Mouse (Mus musculus): ENCODE data around the gene Chek2. TPM values are rescaled to one million over a fixed set of nuclear protein-coding genes. Genes with fewer than 3 reads are reported as not detected.

Chek2 gene
- 7.0 and 10.8 TPM in 2 replicates for polyA plus RNA-seq (2012; rRNA removed)

DNA sequence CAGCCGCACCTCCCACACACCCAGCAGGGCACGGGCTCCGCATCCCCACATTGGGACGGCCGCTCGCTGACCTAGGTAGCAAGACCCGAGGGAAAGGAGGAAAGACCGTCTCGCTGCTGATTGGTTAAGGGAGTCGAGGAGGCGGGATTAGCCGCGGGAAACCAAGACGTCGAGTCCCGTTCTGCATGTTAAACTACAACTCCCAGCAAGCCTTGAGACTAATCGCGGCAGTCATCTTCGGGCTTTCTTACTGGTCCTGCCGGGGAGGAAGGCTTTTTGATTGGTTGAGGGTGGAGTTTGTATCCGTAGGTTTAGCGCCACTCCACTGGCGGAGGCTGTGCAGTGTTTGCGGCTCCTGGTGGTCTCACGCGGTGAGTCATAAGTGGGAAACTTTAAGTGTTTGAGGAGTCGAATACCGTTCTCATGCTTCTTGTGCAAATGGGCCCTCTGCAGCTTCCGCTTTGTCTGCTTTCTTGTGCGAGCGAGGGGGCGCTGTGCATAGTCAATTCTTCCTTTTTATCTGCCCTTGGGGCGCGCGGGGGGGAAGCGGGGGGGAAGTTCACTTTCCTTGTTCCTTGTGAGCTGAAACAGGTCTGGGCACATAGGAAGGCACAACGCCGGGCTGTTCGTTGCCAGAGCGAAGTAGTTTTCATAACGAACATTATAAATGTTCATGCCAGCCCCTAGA is at the start of gene Chek2, which contains the start of gene Hscb:
Gene Chek2, plus strand, starts transcription at position 302 of the 688 bp plus-strand sequence.
Gene Hscb, minus strand, starts transcription at position 100 of the 688 bp plus-strand sequence.

DNA sequence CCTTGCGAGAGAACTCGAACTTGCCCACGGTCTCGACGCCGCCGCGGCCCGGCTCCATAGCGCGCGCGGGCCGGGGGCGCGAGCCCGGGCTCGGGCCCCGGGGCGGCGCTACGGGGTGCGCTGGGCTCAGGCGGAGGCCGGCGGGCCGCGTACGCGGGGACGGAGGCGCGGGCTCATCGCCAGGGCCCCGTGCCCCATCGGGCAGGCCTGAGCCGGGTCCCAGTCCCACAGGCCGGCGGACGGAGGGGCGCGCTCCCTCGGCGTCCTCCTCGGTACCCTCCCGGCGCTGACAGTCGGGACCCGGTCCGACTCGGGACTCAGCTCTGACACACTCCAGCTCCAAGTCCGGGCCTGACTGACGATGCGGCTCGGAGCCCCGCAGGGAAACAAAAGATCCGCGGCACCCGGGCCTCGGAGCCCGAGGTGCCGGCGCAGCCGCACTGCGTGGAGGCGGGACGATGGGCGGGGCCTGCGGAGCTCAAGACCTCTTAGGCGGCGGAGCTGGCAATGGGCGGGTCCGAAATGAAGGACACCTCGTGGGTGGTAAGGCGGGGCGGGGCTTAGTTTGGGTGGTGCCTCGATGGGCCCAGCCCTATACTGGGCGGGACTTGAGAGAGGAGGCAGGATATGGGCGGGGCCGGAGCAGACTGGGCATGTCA is 30.0 kb upstream of the Chek2 start, which contains the start of gene Ulk1:
Gene Ulk1, minus strand, starts transcription at position 431 of the 659 bp plus-strand sequence.

DNA sequence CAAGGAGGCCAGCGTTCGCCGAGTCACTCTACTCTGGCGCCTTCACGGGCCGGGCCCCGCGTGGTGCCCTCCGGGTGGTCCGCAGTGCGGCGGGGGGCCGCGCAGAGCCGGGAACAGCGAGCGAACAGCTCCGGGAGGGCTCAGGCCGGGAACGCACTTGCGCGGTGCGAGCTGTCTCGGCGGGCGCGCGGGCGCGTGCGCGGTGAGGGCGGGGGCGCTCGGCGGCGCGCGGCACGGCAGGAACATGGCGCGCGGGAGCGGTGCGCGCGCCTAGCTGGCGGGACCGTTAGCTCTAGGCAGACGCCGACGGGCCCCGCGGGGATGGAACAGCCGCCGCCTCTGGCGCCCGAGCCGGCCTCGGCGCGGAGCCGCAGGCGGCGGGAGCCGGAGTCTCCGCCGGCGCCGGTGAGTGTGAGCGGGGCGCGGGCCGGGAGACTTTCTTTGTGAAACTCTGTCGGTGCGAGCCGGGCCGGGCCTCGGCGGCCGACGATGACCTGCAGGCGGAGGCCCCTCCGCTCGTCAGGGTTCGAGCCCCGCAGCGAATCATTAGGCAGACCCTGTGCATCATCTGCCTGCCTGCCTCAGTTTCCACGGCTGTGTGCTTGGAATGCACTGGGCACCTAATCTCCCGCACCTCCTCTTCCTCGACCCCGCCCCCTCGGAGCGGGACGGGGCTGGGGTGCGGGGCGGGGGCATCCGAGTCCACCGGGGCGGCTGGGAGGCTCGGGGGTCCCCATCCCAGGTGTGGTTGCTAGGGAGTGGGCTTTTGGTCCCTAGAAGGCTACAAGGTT is 40.0 kb downstream of the Chek2 start, which contains the start of gene Ttc28:
Gene Ttc28, plus strand, starts transcription at position 220 of the 791 bp plus-strand sequence.

Other genes with a start within 250 kb of the Chek2 start
- 129 and 137 TPM in 2 replicates for gene Noc4l, start 186.6 kb upstream of the Chek2 start, polyA plus RNA-seq (2012; rRNA removed)
- 30.5 and 35.3 TPM in 2 replicates for gene Ddx51, start 186.5 kb upstream of the Chek2 start, polyA plus RNA-seq (2012; rRNA removed)
- gene Ep400, start 69.3 kb upstream of the Chek2 start, polyA plus RNA-seq (2012; rRNA removed) = 60.4 and 66.5 TPM in 2 replicates
- 31.1 and 34.9 TPM in 2 replicates for gene Pus1, start 59.3 kb upstream of the Chek2 start, polyA plus RNA-seq (2012; rRNA removed)
- 70.5 and 74.0 TPM in 2 replicates for gene Ulk1, start 29.9 kb upstream of the Chek2 start, polyA plus RNA-seq (2012; rRNA removed)
- gene Hscb, start 202 bp upstream of the Chek2 start, polyA plus RNA-seq (2012; rRNA removed) = 12.3 and 21.2 TPM in 2 replicates
- 19.5 and 22.0 TPM in 2 replicates for gene Ttc28, start 39.8 kb downstream of the Chek2 start, polyA plus RNA-seq (2012; rRNA removed)

Measured in ovary, adult 2 months (tissue).